Mouse (Mus musculus) urinary bladder, postnatal 4 days (tissue): Measurements from ENCODE around the gene St3gal4.

ENCODE experiments used
- DNase-seq, 2 experiments: peaks; one replicate each; pipeline ENCODE4 v3.0.0; 2021 to 2022; ENCODE audit warnings: low spot score in 2 of 2

St3gal4 gene

DNA sequence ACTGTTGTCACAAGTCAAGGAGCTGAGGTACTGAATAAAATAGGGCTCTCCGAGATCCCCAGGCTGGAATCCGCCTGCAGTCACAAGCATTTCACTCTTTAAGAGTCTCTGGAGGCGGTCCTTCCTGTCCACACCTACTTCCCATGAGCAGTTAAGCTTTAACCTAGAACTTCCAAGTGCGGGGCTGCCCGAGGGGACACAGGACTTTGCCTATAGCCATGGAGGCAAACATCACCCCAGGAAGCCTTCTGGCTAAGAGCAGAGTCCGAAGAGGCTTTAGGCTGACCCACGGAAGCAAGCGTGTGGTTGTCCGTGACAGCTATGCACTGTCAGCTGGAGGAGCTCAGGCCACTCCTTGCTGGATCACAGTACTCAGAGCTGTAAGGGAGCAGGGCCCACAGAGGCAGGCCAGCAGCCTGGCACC lies 9.9 kb upstream of the St3gal4 start:
- DNase-seq = no peak

DNA sequence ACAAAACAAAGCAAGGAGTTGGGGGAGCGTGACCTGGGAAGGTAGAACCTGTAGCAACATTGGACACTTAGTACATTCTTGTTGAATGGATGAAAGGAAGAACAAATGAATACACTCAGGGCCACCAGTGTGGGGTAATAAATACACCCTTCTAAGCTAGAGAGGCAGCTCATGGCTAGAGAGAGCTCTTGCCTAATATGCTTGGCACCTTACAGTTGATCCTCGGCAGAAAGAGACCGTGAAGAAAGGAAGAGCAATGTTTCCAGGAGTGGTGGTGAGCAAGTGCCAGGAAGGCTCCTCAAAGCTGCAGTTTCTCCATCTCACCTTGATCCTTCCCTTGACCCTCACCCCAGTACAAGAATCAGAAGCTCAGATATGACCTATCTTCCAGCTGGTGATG lies 9.5 kb upstream of the St3gal4 start:
- DNase-seq = no peak

DNA sequence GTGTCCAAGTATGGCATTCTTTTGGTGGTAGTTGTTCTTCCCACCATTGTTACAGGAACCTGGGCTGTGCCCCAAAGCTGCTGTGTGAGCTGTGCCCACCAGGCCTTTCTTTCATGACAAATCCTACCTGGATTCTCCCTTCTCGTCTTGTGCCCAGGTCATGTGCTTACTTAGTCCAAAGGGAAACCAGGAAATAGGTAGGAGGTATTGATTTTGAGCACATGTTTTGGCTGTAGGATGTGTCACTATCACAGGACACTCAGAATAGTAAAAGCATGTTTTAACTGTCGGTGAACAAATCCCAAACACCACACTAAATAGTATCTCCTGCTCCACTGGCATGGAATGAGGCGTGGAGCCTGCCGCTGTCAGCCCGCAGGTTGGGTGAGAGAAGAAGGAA lies 8.5 kb upstream of the St3gal4 start:
- DNase-seq = no peak

DNA sequence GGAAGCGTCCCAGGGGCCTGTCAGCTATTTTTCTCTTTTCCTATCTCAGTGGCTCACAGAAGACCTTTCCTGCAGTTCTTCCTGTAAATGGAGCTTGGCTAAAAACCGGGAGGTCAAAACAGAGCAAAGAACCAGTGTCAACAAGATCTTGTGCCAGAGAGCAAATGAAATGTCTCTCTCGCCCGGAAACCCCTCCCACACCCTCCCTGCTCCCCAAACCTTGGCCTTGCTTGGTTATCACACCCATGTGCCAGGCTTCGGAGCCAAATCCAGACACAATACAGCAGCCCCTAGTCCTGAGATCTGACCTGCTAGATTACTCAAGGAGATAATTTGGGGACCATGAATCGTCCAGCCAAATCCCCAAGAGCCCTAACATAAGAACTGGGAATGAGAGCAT lies 8.1 kb upstream of the St3gal4 start:
- no peak for DNase-seq

DNA sequence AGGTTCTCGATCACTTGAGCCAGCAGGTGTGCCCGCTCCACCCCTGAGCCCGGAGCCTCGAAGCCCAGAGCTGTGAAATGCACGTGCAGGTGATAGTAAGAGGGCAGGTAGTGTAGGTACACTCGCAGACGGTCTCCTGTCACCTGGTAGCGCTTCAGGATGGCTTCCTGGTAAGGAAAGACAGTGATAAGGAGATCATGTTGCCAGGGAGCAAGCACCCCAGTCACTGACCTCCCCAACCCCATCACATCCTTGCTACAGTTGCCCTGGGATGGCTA lies 5.5 kb upstream of the St3gal4 start:
- DNase-seq = no peak

DNA sequence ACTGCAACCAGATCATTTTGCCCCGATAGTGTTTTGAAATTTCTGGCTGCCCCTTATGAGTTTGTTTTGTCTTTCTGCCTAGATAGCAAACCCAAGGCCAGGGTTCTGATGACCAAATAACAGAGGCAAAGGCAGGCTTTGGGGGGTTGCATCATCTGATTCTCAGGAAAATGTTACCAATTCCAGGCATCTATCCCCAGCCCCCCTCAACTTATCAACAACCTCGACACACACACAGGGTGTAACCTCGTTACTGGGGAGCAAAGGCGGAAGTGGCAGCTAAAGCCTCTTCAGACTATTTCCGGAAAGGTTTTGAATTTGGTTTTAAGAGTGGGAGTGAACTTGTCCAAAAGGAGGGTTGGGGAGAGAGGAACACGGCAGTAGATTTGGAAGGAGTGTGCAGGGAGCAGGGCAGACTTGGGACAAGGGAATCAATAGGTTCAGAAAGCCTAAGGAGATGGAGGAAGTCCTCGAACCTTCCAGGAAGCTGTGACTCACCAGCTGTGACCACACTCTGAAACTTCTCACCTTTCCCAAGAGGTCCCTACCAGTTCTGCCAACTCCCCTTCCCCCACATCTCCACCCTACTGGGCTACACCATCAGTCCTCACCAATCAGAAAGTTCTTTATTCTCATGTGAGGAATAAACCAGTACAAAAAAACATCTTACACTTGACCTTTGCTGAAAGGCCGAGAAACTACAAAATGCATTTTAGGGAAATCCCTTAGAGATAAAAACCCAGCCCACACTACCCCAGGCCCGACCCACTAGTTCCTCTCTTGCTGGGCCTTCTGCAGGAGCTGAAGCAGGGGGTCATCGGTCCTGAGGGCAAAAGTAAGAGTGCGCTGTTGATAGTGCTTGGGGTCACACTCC lies 5.0 kb upstream of the St3gal4 start:
- no peak for DNase-seq

DNA sequence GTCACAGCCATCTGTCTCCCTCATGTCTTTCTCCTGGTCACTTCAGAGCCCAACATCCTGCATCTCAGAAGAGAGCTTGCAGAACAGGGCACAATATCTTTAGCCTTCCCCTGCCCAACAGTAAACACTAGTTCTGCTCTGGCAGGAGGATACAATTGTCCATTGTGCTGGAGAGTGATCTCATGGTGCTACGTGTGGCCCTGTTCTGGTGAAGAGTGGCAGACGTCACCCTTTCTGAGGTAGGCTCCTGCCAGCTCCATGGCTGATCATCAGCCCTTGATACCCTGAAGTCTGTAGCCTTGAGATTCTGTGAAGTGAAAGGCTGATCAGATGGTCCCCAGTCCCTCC lies 4.4 kb upstream of the St3gal4 start:
- DNase-seq = no peak

DNA sequence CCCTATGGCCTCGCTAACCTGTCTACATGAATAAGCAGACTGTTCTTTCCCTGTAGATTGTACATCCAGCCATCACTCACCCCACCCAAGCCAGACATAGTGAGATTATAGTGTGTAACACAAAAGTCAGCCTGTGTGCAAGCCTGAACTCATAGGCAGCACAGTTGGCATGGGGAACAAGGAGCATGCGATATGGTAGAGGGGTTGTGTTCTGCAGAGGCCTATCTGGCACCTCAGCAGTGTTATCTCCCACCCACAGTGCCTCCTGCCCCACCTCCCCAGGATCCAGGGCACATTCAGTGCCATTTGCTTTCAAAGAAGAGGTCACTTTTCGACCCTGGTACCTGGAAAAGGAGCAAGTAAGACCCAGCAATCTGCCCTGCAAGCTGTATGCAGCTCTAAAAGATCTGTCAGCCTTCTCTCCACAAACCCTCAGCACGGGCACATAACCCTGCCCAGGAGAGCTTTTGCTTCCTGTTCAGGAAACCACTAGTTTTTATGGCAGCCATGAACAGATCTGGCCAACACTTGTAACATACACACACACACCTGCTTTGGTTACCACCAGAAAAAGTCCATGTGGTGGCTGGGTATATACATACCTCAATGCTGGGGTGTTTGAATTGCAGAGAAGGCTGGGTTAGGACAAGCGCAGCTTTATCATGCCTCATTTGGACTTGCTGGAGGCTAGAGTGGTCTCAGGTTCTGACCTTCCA lies 3.6 kb upstream of the St3gal4 start:
- no peak for DNase-seq

DNA sequence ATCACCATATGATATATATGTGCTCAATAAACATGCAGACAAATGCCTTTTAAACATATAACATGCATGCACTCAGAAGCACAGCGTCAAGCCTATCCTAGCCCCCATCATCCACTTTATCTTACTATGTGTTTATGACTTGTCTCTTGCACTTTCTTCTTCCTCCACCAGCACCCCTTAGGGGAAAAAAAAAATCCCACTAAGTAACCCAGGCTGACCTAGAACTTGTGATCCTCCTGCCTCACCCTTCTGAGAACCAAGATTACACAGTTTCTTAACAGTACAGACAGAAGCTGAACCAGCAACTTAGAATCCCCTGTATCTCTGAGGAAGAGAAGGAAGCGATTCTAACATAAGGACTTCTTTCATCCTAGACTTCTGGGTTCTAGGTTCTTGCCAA lies 505 bp downstream of the St3gal4 start:
- no peak for DNase-seq

DNA sequence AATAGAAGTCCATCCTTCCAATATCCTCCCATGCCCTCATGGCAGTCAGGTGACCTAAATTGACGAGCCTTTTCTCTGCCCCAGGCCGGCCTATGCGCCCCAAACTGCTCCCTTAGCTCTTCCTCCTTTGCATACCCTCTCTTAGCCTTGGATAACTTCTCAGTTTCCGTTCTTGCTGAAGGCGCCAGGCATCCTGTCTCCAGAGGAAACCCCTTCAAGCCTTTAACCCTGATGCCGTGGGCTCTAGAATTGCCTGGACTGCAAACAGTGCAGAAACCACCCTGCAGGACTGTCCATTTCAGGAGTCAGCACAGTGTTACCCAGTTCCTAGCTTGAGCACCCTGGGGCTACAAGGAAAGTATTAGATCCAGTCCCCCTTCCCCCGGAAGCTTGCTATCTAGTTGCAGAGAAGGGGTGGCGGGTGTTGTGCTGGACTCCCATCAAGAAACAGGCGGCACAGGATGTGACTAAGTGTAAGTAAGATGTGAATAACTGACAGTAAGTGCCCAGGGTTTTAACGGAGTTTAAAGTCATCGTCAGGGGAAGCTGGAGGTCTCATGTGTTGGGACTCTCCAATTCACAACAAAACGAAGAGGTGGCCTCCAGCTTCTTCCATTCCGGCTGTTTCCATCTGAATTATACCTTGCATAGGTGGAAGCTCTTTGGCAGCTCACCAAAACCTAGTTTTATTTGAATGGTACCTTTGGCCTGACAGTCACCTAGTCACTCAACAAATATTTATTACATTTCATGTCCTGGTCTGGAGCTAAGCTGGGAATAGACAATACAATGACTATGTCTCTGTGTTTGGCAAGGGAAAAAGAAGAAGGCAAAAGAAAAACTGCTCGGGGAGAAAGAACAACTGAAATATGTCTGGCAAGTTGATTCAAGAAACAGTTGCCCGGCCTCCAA lies 1.4 kb downstream of the St3gal4 start:
- DNase-seq = no peak

DNA sequence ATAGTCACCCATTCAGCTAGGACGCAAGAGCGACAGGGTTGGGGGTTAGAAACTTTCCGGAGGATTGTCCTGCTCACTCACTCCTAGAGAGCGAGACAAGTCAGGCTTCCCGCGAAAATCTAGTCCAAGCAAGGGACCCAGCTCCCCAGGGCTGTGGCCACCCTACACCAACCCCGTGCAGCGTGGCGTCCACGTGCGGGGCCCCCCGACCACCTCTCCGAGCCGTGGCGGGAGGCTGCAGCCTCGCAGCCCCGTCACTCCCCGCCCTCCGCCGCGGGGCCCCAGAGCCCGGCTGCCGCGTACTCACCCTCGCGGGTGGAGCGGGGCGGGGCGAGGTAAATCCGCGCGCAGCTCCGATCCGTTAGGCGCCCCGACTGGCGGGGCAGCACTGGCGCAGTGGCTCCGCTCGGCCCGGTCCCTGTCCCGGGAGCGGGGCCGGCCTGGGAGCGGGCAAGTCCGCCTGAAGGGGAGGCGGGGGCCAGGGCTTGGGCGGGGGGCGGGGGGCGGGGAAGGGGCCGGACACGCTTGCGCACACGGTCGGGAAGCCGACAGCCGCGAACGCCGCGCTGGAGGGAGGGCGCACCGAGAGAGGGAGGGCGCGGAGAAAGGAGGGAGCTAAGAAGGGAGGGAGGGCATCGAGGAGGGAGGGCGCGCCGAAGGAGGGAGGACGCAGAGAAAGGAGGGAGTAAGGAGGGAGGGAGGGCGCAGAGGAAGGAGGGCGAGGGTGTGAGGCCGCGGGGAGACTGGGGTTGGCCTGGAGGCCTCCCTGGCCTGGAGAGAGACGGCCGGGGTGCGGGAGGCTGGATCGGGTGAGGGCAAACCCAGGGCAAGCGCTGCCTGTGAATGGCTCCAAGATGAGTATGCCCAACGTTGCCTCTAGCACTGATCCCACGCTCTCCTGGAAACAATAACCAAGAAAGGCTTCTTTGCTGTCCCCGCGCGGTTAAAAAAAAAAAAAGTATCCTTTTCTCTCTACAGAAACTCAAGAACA lies 2.4 kb downstream of the St3gal4 start:
- DNase-seq = peak; percentile 83 to 85

DNA sequence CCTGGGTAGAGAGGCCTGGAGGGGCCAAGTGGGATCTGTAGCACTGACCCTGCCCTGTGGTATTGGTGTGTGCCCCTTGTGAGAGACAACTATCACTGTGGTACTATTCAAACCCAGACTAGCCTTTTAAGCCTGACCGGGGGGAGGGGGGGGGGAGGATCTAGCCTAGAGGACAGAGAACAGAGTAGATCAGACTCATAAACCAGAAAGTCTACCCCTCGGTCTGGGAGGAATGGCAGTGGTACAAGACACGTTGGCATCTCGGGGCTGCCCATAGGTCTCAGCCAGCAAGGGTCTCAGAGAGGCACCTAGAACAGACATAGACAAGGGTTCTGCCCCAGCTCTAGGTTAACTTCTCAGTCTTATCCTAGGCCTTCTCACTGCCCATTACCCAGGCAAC lies 3.3 kb downstream of the St3gal4 start:
- no peak for DNase-seq

DNA sequence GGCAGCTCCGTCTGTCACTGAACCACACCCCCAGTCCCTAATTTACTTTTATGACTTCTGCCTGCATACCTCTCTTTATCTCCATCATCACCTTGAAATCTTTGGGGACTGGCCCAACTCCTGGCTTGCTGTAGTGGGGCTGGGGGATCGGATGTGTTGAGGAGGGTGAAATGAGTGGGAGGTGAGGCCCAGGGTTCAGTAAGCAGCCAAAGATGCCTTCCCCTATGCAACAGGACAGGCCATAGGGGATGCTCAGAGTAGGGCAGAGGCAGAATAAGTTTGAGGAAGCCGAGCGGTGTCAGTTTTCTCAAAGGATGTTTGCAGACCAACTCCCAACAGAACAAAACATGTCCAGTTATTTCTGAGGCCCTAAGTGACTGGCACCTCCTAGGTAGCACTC lies 3.8 kb downstream of the St3gal4 start:
- DNase-seq = no peak

DNA sequence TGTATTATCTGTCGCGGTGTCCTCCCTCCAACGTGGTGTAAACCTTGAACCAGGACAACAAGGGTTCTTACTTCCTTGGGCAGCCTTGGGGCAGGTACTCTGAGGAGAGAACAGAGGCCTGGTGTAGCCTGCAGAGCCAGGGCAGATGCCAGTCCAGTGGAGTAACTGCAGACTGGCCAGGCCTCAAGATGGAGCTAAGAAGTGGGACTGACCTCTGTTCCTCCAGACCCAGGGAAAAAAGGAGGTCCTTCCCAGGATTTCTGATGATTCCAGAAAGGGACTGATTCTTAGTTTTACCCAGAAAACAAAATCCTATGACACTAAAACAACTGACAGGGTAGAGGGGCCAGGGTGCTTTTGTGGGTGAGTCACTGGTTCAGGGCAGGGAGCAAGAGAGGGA lies 4.8 kb downstream of the St3gal4 start:
- DNase-seq = no peak

DNA sequence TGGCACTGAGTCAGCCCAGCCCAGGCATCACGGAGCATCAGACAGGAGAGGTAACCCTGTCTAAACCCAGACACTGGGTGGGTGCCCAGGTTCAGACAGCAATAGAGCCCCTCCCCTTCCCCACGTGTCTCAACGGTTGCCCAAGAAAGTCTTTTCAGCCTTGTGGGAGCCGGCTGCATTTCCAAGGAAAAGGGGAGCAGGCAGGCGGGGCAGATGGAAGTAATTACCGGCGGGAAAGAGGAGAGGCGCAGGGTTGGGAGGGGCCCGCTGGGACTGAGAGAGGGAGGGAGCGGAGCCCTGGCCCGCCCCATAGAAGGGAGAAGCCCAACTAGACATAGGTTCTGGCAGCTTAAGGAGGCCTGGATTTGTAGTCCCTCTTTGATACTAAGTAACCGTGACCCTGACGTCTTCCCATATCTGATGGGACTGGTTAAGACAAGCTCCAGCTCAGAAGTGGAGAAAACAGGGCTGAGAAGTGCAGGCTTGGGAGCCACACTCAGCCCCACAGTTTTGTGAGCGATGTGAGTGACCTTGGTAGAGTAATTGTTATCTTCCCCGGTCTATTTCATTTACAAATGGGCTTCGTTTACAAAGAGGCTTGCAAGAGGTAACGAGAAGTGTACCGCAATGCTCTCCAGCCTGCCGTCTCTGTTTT lies 7.0 kb downstream of the St3gal4 start:
- peak; percentile 75 for DNase-seq

DNA sequence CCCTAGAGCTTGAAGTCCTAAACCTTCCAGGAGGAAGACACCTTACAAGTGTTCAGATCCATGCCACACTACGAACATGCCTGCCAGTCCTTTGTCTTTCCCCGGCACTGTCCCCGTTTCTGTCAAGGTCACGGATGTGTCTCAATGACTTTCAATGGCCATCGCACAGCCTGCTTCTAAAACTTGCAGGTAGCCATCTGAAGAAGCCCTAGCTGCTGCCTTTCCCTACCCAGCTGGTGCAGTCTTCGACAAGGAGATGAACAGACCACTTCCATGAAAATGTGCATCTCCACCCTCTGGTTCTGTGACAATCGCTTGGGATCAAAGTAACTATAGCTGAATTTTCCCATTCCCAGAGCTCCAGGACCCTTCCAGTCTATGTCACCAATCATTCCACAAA lies 7.6 kb downstream of the St3gal4 start:
- no peak for DNase-seq

DNA sequence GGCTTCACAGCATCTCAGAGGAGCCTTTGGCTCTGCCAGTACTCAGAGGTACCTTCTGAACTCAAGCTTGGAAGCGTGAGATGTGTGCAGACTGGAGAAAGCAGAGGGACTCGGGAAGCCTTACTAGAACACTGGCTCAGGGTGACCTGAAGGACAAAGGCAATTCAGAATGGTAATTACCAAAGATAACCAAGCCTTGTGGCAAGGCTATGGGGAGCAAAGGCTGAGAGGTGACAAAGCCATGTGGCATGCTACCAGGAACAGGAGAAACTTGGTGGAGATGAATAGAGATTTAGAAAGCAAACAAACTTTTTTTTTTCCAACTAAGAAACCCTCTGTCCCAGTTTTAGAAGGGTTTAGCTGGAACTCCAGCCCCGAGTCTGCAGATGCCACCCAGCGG lies 8.5 kb downstream of the St3gal4 start:
- no peak for DNase-seq

DNA sequence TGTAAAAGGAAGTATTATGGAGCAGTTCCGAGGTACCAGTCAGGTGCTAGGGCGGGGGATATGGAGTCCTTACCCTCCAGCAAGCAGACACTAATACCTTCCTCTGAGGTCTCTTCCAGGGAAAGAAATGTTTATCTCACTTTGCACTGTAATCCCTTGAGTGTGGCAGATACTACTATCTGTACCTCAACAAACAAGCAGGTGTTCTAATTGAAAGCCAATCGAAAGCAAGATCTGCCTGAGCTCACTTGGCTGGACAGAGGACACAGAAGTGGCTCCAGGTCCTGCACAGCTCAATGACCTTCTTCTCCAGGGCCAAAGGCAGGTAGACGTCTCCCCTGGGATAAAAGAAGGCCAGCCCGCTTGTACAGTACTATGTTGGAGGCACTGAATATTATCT lies 9.0 kb downstream of the St3gal4 start:
- no peak for DNase-seq

DNA sequence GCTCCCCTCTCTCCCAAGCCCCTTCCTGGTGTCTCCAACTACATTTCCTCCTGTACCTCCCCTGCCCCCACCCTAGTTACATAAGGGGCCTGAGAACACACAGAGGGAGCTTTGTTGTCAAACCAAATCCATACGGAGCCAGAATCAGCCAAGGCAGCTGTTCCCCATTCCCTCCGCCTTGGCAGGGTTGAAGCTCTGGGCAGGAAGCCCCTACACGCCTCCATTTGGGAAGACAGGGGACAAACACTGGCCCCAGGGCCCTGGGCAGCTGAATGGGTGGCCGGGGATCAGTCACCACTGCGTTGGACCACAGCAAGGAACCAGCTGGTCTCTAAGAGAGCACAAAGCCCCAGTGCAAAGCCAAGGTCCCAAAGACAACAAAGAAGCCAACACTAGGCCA lies 10.2 kb downstream of the St3gal4 start:
- peak in 1 of 2 experiments; percentile 62 for DNase-seq

DNA sequence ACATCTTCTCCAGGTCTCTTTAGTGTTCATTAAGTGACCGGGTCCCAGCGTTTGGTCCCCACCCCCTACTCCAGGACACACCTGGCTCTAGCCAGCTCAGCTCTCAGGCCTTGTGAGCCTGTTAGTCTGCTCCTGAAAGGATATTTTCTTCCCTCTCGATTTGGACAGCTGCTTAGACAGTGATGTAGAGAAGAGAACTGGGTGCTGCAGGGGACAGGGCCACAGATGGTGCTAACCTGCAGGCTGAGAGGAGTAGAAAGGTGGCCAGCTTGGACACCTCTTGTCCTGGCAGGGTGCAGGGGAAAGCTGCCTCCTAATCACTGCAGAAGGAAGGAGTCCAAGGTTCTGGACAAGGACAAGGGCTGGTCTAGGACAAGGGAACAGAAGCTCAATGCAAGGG lies 11.0 kb downstream of the St3gal4 start:
- DNase-seq = no peak

DNA sequence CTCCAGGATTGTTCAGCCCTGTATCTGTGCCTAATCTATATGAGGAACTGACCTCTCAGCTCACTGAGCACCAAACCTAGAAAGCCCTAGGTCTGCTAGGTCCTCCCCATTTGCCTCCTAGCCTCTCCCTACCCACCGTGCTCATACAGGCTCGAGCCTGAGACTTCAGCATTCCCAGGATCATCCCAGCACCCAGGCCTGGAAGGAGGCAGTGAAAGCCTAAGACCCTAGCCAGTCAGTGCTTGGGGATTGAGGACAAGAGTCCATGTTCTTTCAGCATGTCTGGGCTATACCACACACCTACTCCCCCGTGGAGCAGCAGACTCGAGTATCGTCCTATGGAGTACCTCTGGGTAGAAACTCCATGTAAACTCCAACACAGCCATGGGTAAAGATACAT lies 11.7 kb downstream of the St3gal4 start:
- no peak for DNase-seq
